Mouse (Mus musculus) bone marrow macrophage, adult 2 months (primary cell): Measurements from ENCODE around the gene Tnik. TPM values are rescaled to one million over a fixed set of nuclear protein-coding genes. Genes with fewer than 3 reads are reported as not detected.

Experiments
- H3K27ac ChIP-seq: 2 replicates; pipeline ENCODE4 v1.5.1; 2012; ENCODE audit warnings: low read depth, low read length; ENCODE audit not compliant: insufficient read depth
- H3K4me1 ChIP-seq: 2 replicates; pipeline ENCODE4 v1.6.1; 2012; ENCODE audit warnings: low read length; ENCODE audit not compliant: control insufficient read depth, insufficient read depth
- H3K4me3 ChIP-seq: 2 replicates; pipeline ENCODE4 v1.5.1; 2012; ENCODE audit warnings: mild to moderate bottlenecking, low read length, moderate library complexity; ENCODE audit not compliant: insufficient read depth
- CTCF ChIP-seq: IDR thresholded peaks from 2 replicates; pipeline ENCODE4 v1.5.1; 2012; ENCODE audit warnings: low read depth, mild to moderate bottlenecking, low read length, moderate library complexity
- POLR2A ChIP-seq: IDR thresholded peaks from 2 replicates; pipeline ENCODE4 v1.6.1; 2012; ENCODE audit warnings: mild to moderate bottlenecking, low read depth, low read length, borderline replicate concordance
- polyA plus RNA-seq: library from polyadenylated mRNA; stranded (reverse); fragments of >200 nt; gene quantifications from 2 replicates; pipeline ENCODE4 v1.2.4, GENCODE M21; 2012; ENCODE audit not compliant: missing spikeins, insufficient read depth, insufficient read length

Tnik gene
- polyA plus RNA-seq, 1 experiment: 0.54 TPM

DNA sequence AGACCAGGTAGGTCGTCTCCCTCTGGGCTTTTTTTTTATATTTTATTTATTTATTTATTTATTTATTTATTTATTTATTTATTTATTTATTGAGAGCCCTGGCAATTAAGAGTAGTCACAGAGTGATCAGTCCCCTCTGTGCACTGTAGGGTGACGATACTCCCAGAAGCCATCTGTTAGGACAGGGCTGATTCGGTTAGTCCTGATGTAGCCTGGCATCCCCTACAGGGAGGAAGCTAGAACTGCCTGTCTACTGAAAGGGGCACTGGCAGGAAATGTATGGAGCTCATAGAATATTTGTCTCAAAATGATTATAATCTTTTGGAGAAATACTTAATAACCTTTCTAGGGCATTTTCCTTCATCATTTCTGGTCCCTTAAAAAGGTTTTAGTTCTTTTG is 147.3 kb downstream of the Tnik start:
- TF ChIP-seq POLR2A: no peak
- TF ChIP-seq CTCF: no peak
- Histone ChIP-seq H3K27ac (no peak overlapping the region), H3K4me3 (no peak overlapping the region), H3K4me1 (no peaks in the 10 kb centered on the region)

DNA sequence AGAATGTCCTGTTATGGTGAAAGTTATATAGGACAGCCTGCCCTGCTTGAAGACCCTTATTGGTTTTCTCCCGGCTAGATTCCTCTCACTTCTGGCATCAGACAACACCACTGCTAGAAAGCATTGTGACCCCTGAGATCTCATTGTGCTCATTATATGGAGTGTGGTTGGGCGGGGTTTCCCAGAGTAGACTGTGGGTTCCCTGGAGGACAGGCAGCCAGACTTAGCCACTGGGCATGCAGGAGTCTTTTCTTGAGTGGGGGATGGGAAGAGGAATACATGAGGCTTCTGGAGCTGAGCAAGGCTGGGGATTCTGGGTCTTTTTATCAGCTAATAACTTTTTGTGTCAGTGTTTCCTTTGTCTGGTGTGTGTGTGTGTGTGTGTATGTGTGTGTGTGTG is 153.0 kb downstream of the Tnik start:
- Histone ChIP-seq H3K4me3 (no peak overlapping the region), H3K4me1 (no peaks in the 10 kb centered on the region), H3K27ac (no peak overlapping the region)
- no peak for TF ChIP-seq POLR2A
- TF ChIP-seq CTCF: no peak

DNA sequence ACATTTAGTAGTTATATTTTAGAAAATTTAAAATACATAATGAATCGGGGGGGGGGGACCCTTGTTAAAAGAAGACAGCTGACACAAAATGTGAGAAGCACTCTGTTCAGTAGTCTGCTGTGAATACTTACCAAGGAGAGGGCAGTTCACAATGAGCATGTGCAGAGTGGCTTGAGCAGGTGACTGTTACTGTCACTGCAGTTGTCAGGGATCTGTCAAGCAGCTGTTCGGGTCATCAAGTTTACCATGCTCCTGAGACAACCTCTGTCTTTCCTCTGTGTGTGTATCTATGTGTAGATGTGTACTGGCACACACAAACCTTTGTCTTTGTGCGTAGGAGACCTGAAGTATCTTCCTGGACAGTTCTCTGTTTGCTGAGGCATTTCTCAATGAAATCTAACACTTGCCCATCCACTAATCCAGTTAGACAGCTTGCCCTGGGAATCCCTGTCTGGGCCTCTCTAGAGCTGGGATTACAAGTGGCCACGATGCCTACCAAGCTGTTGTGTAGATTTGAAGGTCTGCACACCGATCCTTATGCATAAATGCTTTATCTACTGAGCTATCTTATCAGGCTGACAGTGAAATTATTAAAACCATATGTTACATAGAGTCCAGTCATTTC is 154.2 kb downstream of the Tnik start:
- Histone ChIP-seq H3K4me3 (no peak overlapping the region), H3K27ac (no peak overlapping the region), H3K4me1 (no peaks in the 10 kb centered on the region)
- TF ChIP-seq POLR2A (no peak), CTCF (no peak)

DNA sequence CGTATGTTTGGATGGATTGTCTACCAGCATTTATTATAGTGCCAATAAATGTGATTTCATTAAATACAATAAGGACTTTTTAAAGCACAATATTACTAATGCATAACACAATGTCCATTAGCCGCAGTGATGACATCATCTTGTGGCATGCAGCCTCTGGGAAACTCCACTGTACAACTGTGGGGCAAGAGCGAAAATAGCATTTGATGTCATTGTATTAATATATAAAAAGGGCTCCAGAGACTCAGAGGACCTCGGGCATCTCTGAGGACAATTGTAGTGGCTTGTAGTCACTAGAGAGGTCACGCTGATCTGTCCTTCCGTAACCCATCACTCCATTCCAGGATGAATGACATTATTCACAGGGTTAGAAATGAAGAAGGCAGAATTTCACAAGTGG is 157.2 kb downstream of the Tnik start:
- H3K27ac ChIP-seq: no peak overlapping the region
- H3K4me1 ChIP-seq: no peaks in the 10 kb centered on the region
- no peak for TF ChIP-seq CTCF
- TF ChIP-seq POLR2A: no peak
- H3K4me3 ChIP-seq: no peak overlapping the region

DNA sequence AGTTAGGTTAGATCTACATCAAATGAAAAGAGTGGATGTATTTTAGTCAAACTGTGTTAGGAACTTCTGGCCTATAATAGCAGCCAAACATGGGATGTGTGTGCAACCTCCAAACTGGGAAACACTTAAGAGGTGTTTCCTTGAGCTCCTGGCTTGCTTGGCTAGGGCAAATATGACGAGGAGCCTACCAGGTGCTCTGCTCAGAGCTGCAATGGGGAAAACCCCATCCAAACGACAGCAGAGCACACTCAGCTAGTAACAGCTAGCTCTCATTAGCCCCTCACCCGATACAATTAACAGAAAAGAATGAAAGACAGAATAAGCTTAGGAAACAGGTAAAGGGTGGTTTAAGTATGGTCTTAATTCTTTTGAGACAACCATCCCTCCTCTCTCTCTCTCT is 157.7 kb downstream of the Tnik start:
- TF ChIP-seq CTCF (no peak), POLR2A (no peak)
- no peaks in the 10 kb centered on the region for H3K4me1 ChIP-seq
- H3K4me3 ChIP-seq: no peak overlapping the region
- H3K27ac ChIP-seq: no peak overlapping the region

DNA sequence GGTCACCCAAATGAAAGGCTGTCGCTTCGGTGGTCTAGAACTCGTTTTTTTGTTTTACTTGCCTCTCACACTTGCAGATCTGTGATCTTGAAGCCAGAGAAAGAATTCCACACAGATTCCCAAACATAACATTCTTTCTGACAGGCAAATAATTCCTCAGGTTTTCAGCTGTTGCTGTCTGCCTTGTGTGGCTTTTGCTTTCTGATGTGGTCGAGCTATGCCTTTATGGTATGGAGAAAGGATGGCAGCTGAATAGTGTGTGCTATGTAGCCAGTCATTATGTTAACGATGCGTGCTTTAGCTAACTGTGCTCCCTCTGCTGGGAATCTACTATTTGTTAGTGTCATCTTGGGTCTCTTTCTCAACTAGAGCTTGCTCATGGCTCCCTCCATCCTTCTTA is 158.8 kb downstream of the Tnik start:
- TF ChIP-seq CTCF: no peak
- TF ChIP-seq POLR2A: no peak
- no peak overlapping the region for H3K27ac ChIP-seq

DNA sequence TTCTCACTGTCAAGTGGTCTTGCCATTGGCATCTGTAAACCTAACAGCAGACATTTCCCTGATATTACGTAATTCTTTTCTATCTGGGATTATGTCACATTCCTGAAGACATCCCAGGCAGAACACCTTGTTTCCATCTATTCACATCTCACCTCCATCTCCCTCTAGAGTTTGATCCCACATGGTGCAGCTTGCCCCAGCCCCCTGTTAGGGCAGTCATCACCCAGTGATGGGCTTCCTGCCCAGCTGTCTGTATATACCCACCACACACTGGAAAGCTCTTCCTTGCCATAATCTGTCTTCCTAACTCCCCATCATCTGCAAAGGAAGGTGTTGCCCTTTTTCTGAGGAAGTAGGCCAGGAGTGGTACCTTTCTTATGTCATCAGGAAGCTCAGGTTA is 159.2 kb downstream of the Tnik start:
- Histone ChIP-seq H3K27ac (no peak overlapping the region), H3K4me1 (no peaks in the 10 kb centered on the region), H3K4me3 (no peak overlapping the region)
- TF ChIP-seq POLR2A: no peak
- no peak for TF ChIP-seq CTCF

More for the DNA sequence above, 158.8 kb downstream of the Tnik start:
- no peak overlapping the region for H3K4me3 ChIP-seq
- no peaks in the 10 kb centered on the region for H3K4me1 ChIP-seq

DNA sequence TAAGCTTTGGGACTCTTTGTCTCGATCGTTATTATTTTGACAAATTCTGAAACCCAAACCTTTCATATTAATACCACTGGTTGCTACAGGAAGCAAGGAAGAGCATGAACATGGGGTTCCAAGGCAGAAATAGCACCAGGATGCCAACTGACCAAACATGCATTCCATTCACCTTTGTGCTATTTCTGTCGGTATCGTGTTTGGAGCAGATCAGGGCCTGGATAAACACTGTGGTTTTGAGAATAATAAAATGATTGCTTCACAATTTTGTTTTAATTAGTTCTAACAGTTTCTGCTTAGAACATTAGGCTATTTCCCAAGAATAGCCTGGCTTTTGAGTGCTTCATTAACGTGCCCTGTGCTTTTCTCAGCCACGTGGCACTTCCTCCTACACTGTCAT is 162.9 kb downstream of the Tnik start:
- TF ChIP-seq POLR2A: no peak
- TF ChIP-seq CTCF: no peak
- Histone ChIP-seq H3K4me3 (no peak overlapping the region), H3K4me1 (no peaks in the 10 kb centered on the region), H3K27ac (no peak overlapping the region)

DNA sequence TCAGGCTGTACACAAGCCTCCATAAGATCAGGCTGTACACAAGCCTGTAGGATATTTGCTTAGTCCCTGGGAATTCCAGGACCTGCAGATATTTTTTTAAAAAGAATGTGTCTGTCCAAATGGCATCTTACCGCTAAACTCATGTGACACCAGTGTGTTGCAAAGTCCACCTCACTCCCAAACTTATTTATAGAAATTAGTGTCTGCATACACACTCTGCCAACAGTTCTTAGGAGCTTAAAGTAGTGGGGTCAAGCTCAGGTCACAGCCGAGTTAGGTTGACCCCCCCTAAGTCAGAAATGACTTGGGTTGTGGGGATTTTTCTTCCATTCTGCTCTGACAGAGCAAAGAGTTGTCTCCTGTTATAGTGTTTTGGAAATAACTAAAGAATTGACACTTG is 168.4 kb downstream of the Tnik start:
- H3K4me3 ChIP-seq: no peak overlapping the region
- no peak for TF ChIP-seq CTCF
- TF ChIP-seq POLR2A: no peak
- H3K27ac ChIP-seq: no peak overlapping the region
- H3K4me1 ChIP-seq: no peaks in the 10 kb centered on the region

DNA sequence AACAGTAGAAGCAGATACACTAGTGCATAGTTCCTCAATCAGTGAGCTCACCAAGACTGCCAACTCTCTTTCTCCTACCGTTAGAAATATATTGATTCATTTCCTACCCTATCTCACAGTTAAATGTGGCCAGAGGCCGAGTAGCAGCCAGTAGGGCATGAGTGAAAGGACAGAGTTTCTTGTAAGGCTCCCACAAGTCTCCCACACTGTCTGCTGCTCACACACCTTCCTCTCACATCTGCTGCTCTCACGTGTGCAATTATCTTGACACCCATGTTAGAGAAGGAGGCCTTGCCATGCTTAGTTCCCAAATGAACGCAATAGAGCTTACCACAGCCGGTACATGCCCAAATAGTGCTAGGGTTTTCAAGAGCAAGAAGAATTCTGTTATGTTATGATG is 169.3 kb downstream of the Tnik start:
- no peak for TF ChIP-seq POLR2A
- no peak overlapping the region for H3K4me3 ChIP-seq
- H3K4me1 ChIP-seq: no peaks in the 10 kb centered on the region

DNA sequence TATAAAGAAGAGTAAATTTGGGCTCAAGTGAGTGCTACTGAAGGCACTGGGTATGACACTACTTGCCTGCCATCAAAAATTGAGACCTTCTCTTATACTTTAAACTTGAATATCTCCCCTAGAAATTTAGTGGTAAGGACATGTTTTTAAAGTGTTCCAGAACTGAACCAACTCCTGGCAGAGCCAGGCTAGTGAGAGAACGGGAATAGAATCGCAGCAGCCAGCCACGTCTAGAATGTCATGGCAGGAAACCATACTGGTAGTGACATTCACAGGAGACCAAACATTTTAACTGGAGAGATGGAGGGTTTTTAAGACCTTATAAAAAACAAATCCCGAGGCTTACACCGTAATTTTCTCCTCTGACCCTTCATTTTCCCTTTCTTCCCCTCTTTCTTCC is 172.5 kb downstream of the Tnik start:
- Histone ChIP-seq H3K4me1 (no peaks in the 10 kb centered on the region), H3K4me3 (no peak overlapping the region), H3K27ac (no peak overlapping the region)
- no peak for TF ChIP-seq CTCF
- no peak for TF ChIP-seq POLR2A

More for the DNA sequence above, 169.3 kb downstream of the Tnik start:
- no peak overlapping the region for H3K27ac ChIP-seq
